Mouse (Mus musculus): ENCODE measurements at regions not wholly inside any gene's neighbourhood (a gene's known extent, or its start where the extent isn't known, plus 50 kb on each side); places are given as distances from the start of the nearest gene placed in this dataset.

DNA sequence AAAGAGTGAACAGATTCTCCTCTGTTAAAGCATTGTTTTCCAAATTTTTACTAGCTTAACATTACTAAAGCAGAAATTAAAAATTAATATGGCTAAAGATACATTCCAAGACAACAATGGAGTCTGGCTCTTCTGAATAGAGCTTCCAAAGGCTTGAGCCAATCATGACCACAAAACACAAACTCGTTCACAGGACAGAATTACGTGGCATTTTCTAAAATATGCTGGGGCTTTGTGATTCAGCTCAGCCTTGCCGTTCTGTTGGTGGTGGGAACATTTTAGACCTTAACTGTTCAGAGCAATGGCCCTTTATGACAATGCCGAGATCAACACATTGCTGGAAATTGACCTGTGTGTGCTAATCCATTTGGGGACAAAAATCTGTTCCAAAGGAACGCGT lies 318.7 kb downstream of the Setd4 start:
- no peak overlapping the region for H3K4me2 ChIP-seq (replicated peaks)
- H3K4me1 ChIP-seq: no peaks in the 10 kb centered on the region
- WGBS: 92% methylated on average over 6 of the region's 6 CpGs
- no peak for ATAC-seq (ENCODE audit: low FRiP score, low read depth)
- no peak overlapping the region for H3K9ac ChIP-seq
- peaks cover 13% of the 10 kb centered on the region for H3K27me3 ChIP-seq (replicated peaks)
- H3K36me3 ChIP-seq: no peaks in the 10 kb centered on the region
- H3K27ac ChIP-seq: no peak overlapping the region
- H3K4me3 ChIP-seq: no peak overlapping the region
- H3K9me3 ChIP-seq: no peaks in the 10 kb centered on the region

DNA sequence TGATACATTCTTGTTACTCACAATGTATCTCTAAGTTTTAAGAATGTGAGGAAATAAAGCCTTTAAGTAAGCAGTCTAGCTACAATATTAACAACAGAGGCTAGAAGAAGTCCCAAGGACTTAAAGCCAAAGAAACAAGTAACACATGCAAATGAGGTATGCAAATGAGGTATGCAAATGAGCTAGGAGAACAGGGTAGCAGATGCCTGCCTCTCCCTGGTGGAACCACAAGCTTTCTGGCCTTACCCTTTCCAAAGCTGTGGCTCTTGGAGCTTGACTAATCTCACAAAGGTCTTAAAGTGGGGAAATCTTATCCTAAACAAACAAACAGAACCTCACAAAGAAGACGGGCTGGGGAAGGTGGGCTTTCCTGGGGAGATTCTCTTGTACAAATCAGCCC lies 322.1 kb downstream of the Setd4 start:
- H3K36me3 ChIP-seq: no peaks in the 10 kb centered on the region
- H3K9me3 ChIP-seq: no peaks in the 10 kb centered on the region
- H3K4me3 ChIP-seq: no peak overlapping the region
- ATAC-seq (ENCODE audit: low FRiP score, low read depth): no peak
- H3K4me1 ChIP-seq: peaks cover 4% of the 10 kb centered on the region; the same call in 1 of the 2 replicates
- WGBS: 49% methylated on average over 1 of the region's 1 CpGs
- H3K4me2 ChIP-seq (replicated peaks): no peak overlapping the region
- no peaks in the 10 kb centered on the region for H3K27me3 ChIP-seq (replicated peaks)
- no peak overlapping the region for H3K9ac ChIP-seq
- no peak overlapping the region for H3K27ac ChIP-seq

DNA sequence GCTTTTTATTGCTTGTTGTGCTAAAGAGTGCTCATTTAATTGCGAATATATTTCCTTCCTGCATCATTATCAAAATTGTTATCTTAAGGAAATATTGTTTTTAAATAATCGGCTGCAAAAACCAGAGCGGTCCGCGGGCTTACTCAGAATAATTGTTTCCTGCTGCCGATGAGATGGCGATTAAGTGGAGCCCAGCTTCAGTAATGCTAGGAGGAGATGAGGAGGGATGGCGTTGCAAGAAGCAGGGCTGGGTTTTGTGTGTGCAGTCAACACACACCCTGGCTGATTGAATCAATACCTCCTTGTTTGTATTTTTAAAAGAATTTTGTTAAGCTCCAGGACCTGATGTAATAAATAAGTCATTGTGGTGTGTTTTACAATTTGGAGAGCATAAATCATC lies 331.2 kb downstream of the Setd4 start:
- no peak for ATAC-seq (ENCODE audit: low FRiP score, low read depth)
- no peaks in the 10 kb centered on the region for H3K9me3 ChIP-seq
- H3K27me3 ChIP-seq (replicated peaks): no peaks in the 10 kb centered on the region
- H3K27ac ChIP-seq: no peak overlapping the region
- no peaks in the 10 kb centered on the region for H3K36me3 ChIP-seq
- H3K4me1 ChIP-seq: peaks cover 4% of the 10 kb centered on the region; the same call in 1 of the 2 replicates
- no peak overlapping the region for H3K4me3 ChIP-seq
- no peak overlapping the region for H3K9ac ChIP-seq
- WGBS: 66% methylated on average over 8 of the region's 8 CpGs
- H3K4me2 ChIP-seq (replicated peaks): no peak overlapping the region

DNA sequence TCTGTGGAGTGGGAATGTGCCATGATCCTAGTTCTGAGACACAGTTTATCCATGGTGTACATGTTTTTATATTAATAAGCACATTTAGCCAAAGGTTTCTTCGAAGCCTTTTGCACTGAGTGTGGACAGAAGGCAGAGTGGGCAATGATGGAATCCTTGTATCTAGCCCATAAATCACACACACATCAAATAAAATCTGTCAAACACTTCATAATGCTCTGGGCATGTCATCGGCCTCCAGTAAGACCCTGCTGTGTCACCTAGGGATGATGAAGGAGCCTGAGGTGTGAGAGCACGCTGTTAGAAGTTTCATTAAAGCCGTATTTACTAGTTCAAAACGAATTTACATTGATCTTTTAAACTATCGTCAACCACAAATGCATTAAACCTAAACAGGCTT lies 331.7 kb downstream of the Setd4 start:
- Histone ChIP-seq H3K9ac (no peak overlapping the region), H3K36me3 (no peaks in the 10 kb centered on the region), H3K4me1 (peaks cover under 1% of the 10 kb centered on the region; the same call in 1 of the 2 replicates), H3K4me2 (replicated peaks) (no peak overlapping the region), H3K9me3 (no peaks in the 10 kb centered on the region), H3K4me3 (no peak overlapping the region), H3K27ac (no peak overlapping the region), H3K27me3 (replicated peaks) (no peaks in the 10 kb centered on the region)
- WGBS: 66% methylated on average over 6 of the region's 6 CpGs
- ATAC-seq (ENCODE audit: low FRiP score, low read depth): no peak

DNA sequence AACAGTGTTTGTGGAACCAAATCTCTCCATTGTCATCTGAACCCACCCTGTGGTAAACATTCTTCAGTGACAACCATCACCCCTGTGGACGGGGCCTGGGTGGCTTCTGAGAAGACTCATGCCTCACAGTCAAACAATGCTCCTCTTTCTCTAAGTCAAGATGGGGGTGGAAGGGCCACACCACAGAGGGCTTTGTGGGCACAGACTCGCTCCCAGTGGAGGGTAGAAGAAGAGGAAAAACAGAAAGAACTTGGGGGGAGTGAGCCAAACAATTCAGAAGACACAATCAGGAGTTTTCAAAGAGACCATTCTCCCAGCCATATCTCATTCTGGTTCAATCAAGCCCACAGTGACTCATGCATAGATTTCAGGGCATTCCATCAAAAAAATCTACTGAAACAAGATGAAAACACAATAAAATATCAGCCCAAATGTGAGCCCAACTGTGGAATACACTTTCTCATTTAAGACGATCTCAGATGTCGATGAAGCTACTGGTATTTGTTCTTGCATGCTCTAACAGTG lies 339.7 kb downstream of the Setd4 start:
- Histone ChIP-seq H3K27ac (no peak overlapping the region), H3K9me3 (no peaks in the 10 kb centered on the region), H3K4me1 (no peaks in the 10 kb centered on the region), H3K4me3 (no peak overlapping the region), H3K27me3 (replicated peaks) (no peaks in the 10 kb centered on the region), H3K36me3 (no peaks in the 10 kb centered on the region), H3K4me2 (replicated peaks) (no peak overlapping the region), H3K9ac (no peak overlapping the region)
- 59% methylated on average over 4 of the region's 4 CpGs for WGBS
- ATAC-seq (ENCODE audit: low FRiP score, low read depth): no peak

DNA sequence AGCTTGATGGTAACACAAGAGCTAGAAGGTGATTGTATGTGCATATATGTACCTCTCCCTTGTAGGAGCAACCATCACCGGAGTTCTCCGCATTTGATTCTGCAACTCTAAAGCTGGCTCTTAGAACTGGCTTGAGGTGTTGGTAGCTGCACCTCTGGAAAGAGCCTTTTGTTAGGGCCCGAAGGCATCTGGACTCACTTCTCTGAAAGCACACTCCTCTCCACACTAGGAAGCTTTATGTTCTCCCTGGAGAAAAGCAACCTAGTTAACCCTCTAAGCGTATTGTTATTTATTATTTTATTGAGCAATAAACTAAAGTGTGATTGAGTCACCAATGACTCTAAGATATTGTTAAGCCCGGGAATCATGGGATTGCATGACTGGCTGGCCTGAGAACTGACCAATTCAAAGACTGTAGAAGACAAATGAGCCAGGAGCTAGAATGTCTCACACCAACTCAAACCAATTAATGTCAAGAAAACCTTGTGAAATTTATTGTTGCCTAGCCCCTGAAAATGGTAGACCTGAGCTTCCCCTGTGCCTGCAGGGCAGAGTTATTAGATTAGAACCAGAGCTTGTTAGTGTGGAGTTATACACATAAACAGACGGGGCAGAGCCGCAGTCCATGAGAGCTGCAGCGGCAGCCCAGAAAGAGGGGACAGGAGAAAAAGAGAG lies 340.6 kb downstream of the Setd4 start:
- no peak overlapping the region for H3K9ac ChIP-seq
- H3K36me3 ChIP-seq: no peaks in the 10 kb centered on the region
- no peaks in the 10 kb centered on the region for H3K27me3 ChIP-seq (replicated peaks)
- H3K4me1 ChIP-seq: no peaks in the 10 kb centered on the region
- no peak overlapping the region for H3K27ac ChIP-seq
- no peak overlapping the region for H3K4me3 ChIP-seq
- no peak overlapping the region for H3K4me2 ChIP-seq (replicated peaks)
- ATAC-seq (ENCODE audit: low FRiP score, low read depth): no peak
- 38% methylated on average over 8 of the region's 8 CpGs for WGBS
- H3K9me3 ChIP-seq: no peaks in the 10 kb centered on the region

DNA sequence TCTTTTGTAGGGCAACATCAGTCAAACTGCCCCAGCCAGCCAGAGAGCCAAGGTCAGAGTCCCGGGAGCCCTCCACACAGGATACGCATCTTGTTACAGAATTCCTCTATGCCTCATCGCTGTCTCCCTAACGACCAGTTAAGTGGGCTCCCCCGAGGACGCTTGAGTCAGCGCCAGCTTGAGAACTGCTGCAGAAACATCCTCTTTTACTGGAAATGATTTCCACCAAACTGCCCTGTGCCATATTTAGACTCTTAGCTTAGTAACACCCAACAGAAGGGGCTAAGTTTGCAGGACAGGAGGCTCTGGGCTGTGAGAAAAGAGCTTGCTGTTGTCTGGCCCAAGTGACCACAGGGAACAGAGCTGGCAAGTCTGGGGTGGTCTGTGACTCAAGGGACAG lies 357.0 kb downstream of the Setd4 start:
- 11% methylated on average over 7 of the region's 7 CpGs for WGBS
- Histone ChIP-seq H3K36me3 (no peaks in the 10 kb centered on the region), H3K27me3 (replicated peaks) (peaks cover 6% of the 10 kb centered on the region; the same call in 1 of the 2 replicates), H3K4me1 (peaks cover 7% of the 10 kb centered on the region; the same call in 1 of the 2 replicates), H3K4me2 (replicated peaks) (peak overlapping the region; percentile 8; the same call in 1 of the 2 replicates), H3K4me3 (no peak overlapping the region), H3K9ac (no peak overlapping the region), H3K27ac (no peak overlapping the region), H3K9me3 (no peaks in the 10 kb centered on the region)
- ATAC-seq (ENCODE audit: low FRiP score, low read depth): no peak

DNA sequence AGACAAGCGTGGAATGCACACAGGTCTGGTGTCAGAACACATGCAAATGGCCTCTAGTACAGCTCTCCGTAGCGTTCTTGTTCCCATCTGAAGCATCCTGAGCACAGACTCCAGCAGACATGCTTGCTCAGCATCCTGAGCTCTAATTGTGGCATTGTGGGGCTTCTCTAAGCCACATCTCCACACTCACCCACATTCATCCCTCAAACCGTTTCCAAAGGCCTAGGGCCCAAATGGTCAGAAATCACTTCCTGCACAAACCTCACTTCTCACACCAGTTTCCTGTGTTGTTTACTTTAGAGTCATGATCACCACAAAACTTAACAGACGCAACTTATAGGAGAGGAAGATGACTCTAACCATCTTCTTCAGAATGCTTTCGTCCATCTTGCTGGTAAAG lies 358.1 kb downstream of the Setd4 start:
- ATAC-seq (ENCODE audit: low FRiP score, low read depth): no peak
- H3K36me3 ChIP-seq: no peaks in the 10 kb centered on the region
- H3K9ac ChIP-seq: no peak overlapping the region
- H3K4me3 ChIP-seq: no peak overlapping the region
- H3K4me1 ChIP-seq: peaks cover 7% of the 10 kb centered on the region; the same call in 1 of the 2 replicates
- H3K9me3 ChIP-seq: no peaks in the 10 kb centered on the region
- 81% methylated on average over 6 of the region's 6 CpGs for WGBS
- H3K27ac ChIP-seq: no peak overlapping the region
- H3K27me3 ChIP-seq (replicated peaks): peaks cover 6% of the 10 kb centered on the region; the same call in 1 of the 2 replicates
- no peak overlapping the region for H3K4me2 ChIP-seq (replicated peaks)

DNA sequence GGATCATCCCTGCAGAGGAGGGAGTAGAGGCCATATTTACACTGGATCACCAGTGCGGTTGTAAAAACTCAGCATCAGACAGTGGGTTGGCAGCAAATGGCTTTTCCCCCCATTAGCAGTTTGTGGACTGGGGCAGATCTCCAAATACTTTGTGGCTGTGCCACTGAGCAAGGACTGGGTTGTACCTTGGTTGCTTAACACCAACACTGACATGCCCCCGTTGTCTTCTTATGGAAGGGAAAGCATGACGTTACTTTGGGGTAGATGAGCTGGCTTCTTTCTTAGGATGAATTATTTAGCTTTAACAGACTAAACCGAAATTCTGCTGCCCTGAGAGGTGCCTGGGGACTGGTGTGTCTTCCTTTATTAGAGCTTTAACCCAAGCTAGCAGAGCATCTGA lies 365.0 kb downstream of the Setd4 start:
- Histone ChIP-seq H3K27ac (no peak overlapping the region), H3K36me3 (no peaks in the 10 kb centered on the region), H3K9ac (no peak overlapping the region), H3K9me3 (peaks cover 4% of the 10 kb centered on the region; the same call in 1 of the 2 replicates), H3K4me2 (replicated peaks) (no peak overlapping the region), H3K4me3 (no peak overlapping the region), H3K4me1 (no peaks in the 10 kb centered on the region), H3K27me3 (replicated peaks) (no peaks in the 10 kb centered on the region)
- WGBS: 85% methylated on average over 4 of the region's 4 CpGs
- ATAC-seq (ENCODE audit: low FRiP score, low read depth): no peak

DNA sequence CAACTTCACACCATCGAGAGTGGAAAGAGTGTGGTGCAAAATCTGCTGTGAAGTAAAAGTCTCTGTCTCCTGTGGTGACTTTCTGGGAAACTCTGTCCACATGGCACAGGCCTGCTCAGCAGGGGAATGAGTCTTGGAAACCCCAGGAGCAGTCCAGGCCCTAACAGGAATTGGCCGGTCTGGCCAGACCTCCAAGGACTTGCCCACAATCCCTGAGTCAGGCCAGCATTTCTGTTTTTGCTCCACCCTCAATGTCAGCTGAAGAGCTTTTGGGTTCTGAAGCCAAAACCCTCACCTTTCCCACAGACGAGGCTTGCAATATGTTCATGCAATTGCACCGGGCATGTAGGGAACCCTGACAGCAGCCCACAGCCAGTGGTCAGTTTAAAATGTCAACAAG lies 365.5 kb downstream of the Setd4 start:
- H3K4me2 ChIP-seq (replicated peaks): no peak overlapping the region
- H3K9ac ChIP-seq: no peak overlapping the region
- WGBS: 81% methylated on average over 4 of the region's 4 CpGs
- no peak for ATAC-seq (ENCODE audit: low FRiP score, low read depth)
- H3K9me3 ChIP-seq: peaks cover 4% of the 10 kb centered on the region; the same call in 1 of the 2 replicates
- H3K4me3 ChIP-seq: no peak overlapping the region
- H3K27ac ChIP-seq: no peak overlapping the region
- H3K27me3 ChIP-seq (replicated peaks): no peaks in the 10 kb centered on the region
- no peaks in the 10 kb centered on the region for H3K36me3 ChIP-seq
- H3K4me1 ChIP-seq: no peaks in the 10 kb centered on the region

DNA sequence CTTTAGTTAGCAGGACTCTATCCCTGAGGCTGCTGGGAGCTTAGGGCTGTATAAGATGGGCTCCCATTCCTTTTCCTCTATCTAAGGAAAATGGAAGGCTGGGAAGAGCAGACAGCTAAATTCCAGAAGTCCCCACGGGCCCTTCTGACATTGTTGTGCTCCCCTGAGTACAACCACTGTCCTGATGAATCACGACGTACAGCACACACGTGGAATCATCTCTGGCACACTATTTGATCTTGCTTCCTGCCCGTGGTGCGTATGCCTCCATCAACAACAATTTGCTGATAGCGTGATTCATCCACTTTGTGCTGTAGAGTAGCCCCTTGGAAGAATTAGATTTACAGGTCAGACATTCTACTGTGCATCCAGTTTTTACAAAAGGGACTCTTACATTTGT lies 378.2 kb downstream of the Setd4 start:
- H3K4me1 ChIP-seq: no peaks in the 10 kb centered on the region
- H3K36me3 ChIP-seq: no peaks in the 10 kb centered on the region
- no peak overlapping the region for H3K27ac ChIP-seq
- no peaks in the 10 kb centered on the region for H3K9me3 ChIP-seq
- no peak for ATAC-seq (ENCODE audit: low FRiP score, low read depth)
- no peak overlapping the region for H3K4me2 ChIP-seq (replicated peaks)
- no peak overlapping the region for H3K4me3 ChIP-seq
- H3K9ac ChIP-seq: no peak overlapping the region
- H3K27me3 ChIP-seq (replicated peaks): no peaks in the 10 kb centered on the region
- WGBS: 82% methylated on average over 7 of the region's 7 CpGs

DNA sequence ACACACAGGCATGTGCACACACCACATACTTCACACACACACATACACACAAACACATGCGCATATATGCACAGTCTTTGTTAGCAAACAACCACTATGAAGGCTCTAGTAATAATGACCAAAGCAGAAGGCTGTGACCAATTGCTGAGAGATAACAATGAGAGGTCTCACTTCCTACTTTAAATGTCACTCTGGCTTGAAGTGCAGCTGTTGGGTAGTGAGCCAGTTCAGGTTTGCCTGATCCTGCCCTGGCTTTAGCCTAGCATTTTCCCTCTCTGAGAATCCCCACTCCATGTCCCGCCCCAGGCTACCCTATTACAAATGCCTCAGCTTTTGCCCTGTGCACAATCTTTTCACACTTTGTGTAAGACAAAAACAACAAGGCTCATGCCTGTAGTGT lies 378.7 kb downstream of the Setd4 start:
- Histone ChIP-seq H3K27me3 (replicated peaks) (no peaks in the 10 kb centered on the region), H3K9me3 (no peaks in the 10 kb centered on the region), H3K27ac (no peak overlapping the region), H3K4me1 (no peaks in the 10 kb centered on the region), H3K36me3 (no peaks in the 10 kb centered on the region), H3K4me2 (replicated peaks) (no peak overlapping the region), H3K4me3 (no peak overlapping the region), H3K9ac (no peak overlapping the region)
- WGBS: 89% methylated on average over 2 of the region's 2 CpGs
- no peak for ATAC-seq (ENCODE audit: low FRiP score, low read depth)

DNA sequence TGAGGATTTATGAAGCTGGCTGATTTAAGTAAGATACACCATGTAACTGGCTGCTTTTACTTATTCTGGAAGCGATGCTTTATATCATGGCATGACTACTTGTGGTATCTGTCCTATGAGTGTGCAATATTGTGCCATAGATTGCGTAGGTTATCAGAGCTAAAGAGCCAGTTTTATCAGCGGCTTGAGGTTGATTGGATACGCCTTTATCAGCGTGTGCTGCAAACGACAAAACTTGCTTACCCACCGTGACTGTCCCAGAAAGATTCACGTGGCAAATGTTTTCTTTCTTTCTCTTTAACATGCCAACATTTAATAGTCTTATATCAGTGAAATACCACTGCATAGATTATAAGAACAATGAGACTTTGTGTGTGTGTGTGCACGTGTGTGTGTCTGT lies 384.1 kb downstream of the Setd4 start:
- Histone ChIP-seq H3K36me3 (no peaks in the 10 kb centered on the region), H3K9me3 (no peaks in the 10 kb centered on the region)
- WGBS: 89% methylated on average over 9 of the region's 9 CpGs

More for the DNA sequence above, 384.1 kb downstream of the Setd4 start:
- no peak for ATAC-seq (ENCODE audit: low FRiP score, low read depth)
- no peaks in the 10 kb centered on the region for H3K27me3 ChIP-seq (replicated peaks)
- no peak overlapping the region for H3K4me3 ChIP-seq
- no peak overlapping the region for H3K27ac ChIP-seq
- no peak overlapping the region for H3K9ac ChIP-seq
- H3K4me2 ChIP-seq (replicated peaks): no peak overlapping the region
- H3K4me1 ChIP-seq: 0 out of 2 replicates have a peak, but pooled peaks cover 4% of the 10 kb centered on the region
